Mouse (Mus musculus) limb, embryonic 14.5 days (tissue): Measurements from ENCODE around the gene Rasl10b. TPM values are rescaled to one million over a fixed set of nuclear protein-coding genes. Genes with fewer than 3 reads are reported as not detected.

Source experiments
- ATAC-seq: fragments of 200-750 bp; cut with Nextera tagmentation; 2 replicates; pipeline ENCODE4 v1.8.0; 2017; ENCODE audit warnings: low read depth, moderate number of reproducible peaks, moderate TSS enrichment; ENCODE audit not compliant: low FRiP score
- DNase-seq: peaks from one replicate; pipeline ENCODE4 v3.0.0-alpha.2; 2015; ENCODE audit warnings: low spot score
- H3K27ac ChIP-seq: fragments of 300-500 bp; sonication (generic); replicated peaks from 2 replicates; pipeline ENCODE4 v1.5.1; 2014; ENCODE audit warnings: low read depth, mild to moderate bottlenecking, low read length, moderate library complexity, mixed read lengths
- H3K27me3 ChIP-seq: fragments of 300-500 bp; sonication (generic); 2 replicates; pipeline ENCODE4 v1.6.1; 2014; ENCODE audit warnings: low read length, mixed read lengths; ENCODE audit not compliant: control insufficient read depth, insufficient read depth
- H3K36me3 ChIP-seq: fragments of 300-500 bp; sonication (generic); 2 replicates; pipeline ENCODE4 v1.6.1; 2014; ENCODE audit warnings: mild to moderate bottlenecking, low read length, moderate library complexity, mixed read lengths; ENCODE audit not compliant: control insufficient read depth, insufficient read depth
- H3K4me1 ChIP-seq: fragments of 300-500 bp; sonication (generic); 2 replicates; pipeline ENCODE4 v1.6.1; 2014; ENCODE audit warnings: antibody characterized with exemption, low read length, mixed read lengths; ENCODE audit not compliant: control insufficient read depth, insufficient read depth
- H3K4me2 ChIP-seq: fragments of 300-500 bp; sonication (generic); replicated peaks from 2 replicates; pipeline ENCODE4 v1.6.1; 2014; ENCODE audit warnings: low read depth, mild to moderate bottlenecking, low read length, moderate library complexity; ENCODE audit not compliant: severe bottlenecking
- H3K4me3 ChIP-seq: fragments of 300-500 bp; sonication (generic); replicated peaks from 2 replicates; pipeline ENCODE4 v1.5.1; 2014; ENCODE audit warnings: low read length
- H3K9ac ChIP-seq: fragments of 300-500 bp; sonication (generic); 2 replicates; pipeline ENCODE4 v1.6.1; 2014; ENCODE audit warnings: mild to moderate bottlenecking, low read depth, low read length, moderate library complexity; ENCODE audit not compliant: severe bottlenecking
- H3K9me3 ChIP-seq: fragments of 300-500 bp; sonication (generic); 2 replicates; pipeline ENCODE4 v1.6.1; 2016; ENCODE audit warnings: low read length; ENCODE audit not compliant: control insufficient read depth
- POLR2A ChIP-seq: fragments of 200-500 bp; IDR thresholded peaks from 2 replicates; pipeline ENCODE4 v1.8.0; 2012; ENCODE audit warnings: inconsistent platforms, mild to moderate bottlenecking, moderate library complexity, borderline replicate concordance; ENCODE audit not compliant: insufficient read depth, insufficient read length; ENCODE audit errors: extremely low read depth
- WGBS: fragments of 180-500 bp; shearing (Covaris S2); extraction: QIAGEN DNeasy Blood & Tissue Kit; methylation state at CpG from one replicate; pipeline ENCODE4 v1.1.7; 2014; 5-methylcytosine and 5-hydroxymethylcytosine counted together
- polyA plus RNA-seq, 2 experiments: library from polyadenylated mRNA; depleted of rRNA in 1 of 2; stranded (reverse) in 1 of 2; unstranded in 1 of 2; fragments of >200 nt; fragmentation: Nextera tagmentation in 1 of 2; extraction: Ambion mirVana in 1 of 2; gene quantifications; 2 replicates each; pipeline versions ENCODE4 v1.2.1 to v1.2.3; 2012 to 2014

Rasl10b gene
- polyA plus RNA-seq, 2 experiments: 2.2 to 8.4 TPM

DNA sequence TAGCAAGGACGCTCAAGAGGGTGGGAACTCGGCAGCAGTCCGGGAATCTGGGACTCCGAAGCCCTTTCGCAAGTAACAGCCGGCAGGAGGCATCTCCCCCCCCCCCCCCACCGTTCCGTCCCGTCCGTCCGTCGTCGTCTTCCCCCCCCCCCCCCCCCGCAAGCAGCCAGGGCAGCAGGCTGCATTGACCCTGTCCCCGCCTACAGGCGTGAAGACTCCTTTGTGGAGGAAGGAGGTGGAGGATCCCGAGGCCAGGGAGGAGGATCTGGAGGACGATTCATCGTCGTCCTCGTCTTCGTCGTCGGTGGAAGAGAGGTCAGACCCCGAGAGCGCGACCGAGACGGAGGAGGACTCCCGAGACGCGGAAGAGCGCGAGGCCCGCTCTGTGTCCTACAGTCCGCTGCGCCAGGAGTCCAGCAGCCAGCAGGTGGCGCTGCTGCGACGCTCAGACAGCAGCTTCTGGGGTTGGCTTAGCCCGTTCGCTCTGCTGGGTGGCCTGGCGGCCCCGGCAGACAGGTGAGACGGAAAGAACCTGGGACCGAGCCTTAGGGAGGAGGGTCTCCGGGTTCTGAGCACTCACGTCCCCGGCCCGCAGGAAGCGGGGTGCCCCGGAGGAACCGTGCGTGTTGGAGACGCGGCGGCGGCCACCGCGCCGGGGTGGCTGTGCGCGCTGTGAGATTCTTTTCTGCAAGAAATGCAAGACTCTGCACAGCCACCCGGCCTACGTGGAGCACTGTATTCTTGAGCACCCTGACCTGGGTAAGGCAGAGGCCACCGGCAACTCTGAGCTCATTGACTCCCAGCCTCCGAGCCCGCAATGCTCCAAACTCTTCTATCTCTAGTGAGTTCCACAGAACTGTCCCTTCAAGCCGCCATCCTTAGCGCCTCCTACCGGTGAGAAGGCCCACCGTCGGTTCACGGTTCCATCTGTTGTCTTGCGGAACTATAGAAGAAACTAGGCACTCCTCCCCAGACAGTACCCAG lies 31.4 kb downstream of the Rasl10b start:
- peak overlapping the region; percentile 92 for H3K4me2 ChIP-seq
- H3K4me3 ChIP-seq: peak overlapping the region; percentile 55
- H3K36me3 ChIP-seq: no peaks in the 10 kb centered on the region
- peak; percentile 89 for DNase-seq
- H3K9me3 ChIP-seq: no peaks in the 10 kb centered on the region
- H3K27ac ChIP-seq: no peak overlapping the region
- peaks cover 44% of the 10 kb centered on the region for H3K27me3 ChIP-seq
- no peaks in the 10 kb centered on the region; the same call in 1 of the 2 replicates for H3K4me1 ChIP-seq
- 0 out of 2 replicates have a peak, but pooled peaks have one; percentile 57 for TF ChIP-seq POLR2A
- H3K9ac ChIP-seq: peak overlapping the region; percentile 56
- peak; percentile 93 for ATAC-seq
- under 1% methylated on average over 44 of the region's 75 CpGs for WGBS

DNA sequence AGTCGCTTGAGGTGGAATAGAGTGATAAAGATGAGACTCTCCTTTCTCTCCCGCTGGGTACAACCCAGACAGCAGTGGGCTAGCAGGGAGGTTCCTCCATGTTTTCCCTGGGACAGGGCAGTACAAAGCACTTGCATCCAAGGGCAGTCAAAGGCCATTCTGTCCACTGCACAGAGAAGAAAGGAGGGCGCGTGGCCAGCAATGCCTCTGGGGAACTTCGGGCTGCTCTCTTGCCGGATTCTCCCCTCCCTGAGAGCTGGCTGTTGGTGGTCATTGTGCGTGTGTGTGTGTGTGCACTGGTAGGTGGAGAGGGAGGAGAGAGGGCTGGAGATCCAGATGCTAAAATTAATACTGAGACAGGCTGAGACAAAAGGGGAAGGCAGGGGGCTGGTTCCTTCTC lies 32.3 kb downstream of the Rasl10b start:
- H3K27me3 ChIP-seq: peaks cover 51% of the 10 kb centered on the region
- WGBS: 43% methylated on average over 6 of the region's 7 CpGs
- H3K9ac ChIP-seq: no peak overlapping the region
- H3K9me3 ChIP-seq: no peaks in the 10 kb centered on the region
- no peak overlapping the region for H3K4me2 ChIP-seq
- no peak for ATAC-seq
- no peaks in the 10 kb centered on the region; the same call in 1 of the 2 replicates for H3K4me1 ChIP-seq
- no peak for DNase-seq
- H3K27ac ChIP-seq: no peak overlapping the region
- H3K36me3 ChIP-seq: no peaks in the 10 kb centered on the region
- no peak for TF ChIP-seq POLR2A
- H3K4me3 ChIP-seq: no peak overlapping the region

- Histone ChIP-seq H3K4me1 (no peaks in the 10 kb centered on the region; the same call in 1 of the 2 replicates), H3K9ac (no peak overlapping the region)
Measured at GRCm38 (mm10) chr11:83442596-83443267, 33.8 kb downstream of the Rasl10b start.

GRCm38 (mm10) chr11:83443824-83444223 lies 34.9 kb downstream of the Rasl10b start:
- no peaks in the 10 kb centered on the region for H3K36me3 ChIP-seq
- no peak overlapping the region for H3K9ac ChIP-seq
- no peak overlapping the region for H3K27ac ChIP-seq
- TF ChIP-seq POLR2A: no peak
- ATAC-seq: no peak
- H3K9me3 ChIP-seq: no peaks in the 10 kb centered on the region
- no peak overlapping the region for H3K4me3 ChIP-seq
- 4% methylated on average over 7 of the region's 7 CpGs for WGBS
- DNase-seq: no peak
- H3K27me3 ChIP-seq: peaks cover 56% of the 10 kb centered on the region
- H3K4me2 ChIP-seq: no peak overlapping the region
- H3K4me1 ChIP-seq: peaks cover 4% of the 10 kb centered on the region; the same call in 1 of the 2 replicates

More at GRCm38 (mm10) chr11:83442596-83443267, 33.8 kb downstream of the Rasl10b start:
- H3K27ac ChIP-seq: no peak overlapping the region
- H3K4me2 ChIP-seq: peak overlapping the region; percentile 39
- no peaks in the 10 kb centered on the region for H3K36me3 ChIP-seq
- H3K27me3 ChIP-seq: peaks cover 56% of the 10 kb centered on the region
- ATAC-seq (no peak; the same call in 1 of the 2 replicates), DNase-seq (peak; percentile 85)
- no peak for TF ChIP-seq POLR2A
- H3K9me3 ChIP-seq: no peaks in the 10 kb centered on the region
- 13% methylated on average over 27 of the region's 29 CpGs for WGBS
- peak overlapping the region; percentile 13 for H3K4me3 ChIP-seq

DNA sequence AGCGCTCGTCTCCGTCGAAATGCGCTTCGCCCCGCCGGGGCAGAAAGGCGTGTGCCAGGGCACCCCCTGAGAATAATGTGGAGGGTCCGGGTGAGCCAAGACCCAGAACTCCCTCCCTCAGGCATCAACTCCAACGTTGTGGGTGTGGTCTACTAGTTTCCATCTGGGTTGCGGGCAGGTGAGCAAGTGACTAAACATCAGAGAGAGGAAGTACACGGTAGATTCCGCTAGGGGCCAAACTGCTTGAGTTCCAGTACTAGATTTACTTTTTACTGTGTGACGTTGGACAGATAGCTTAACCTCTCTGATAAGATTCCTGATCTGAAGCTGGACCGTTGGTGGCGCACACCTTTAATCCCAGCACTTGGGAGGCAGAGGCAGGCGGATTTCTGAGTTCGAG lies 36.1 kb downstream of the Rasl10b start:
- no peak for DNase-seq
- H3K27me3 ChIP-seq: peaks cover 56% of the 10 kb centered on the region

More for the DNA sequence above, 36.1 kb downstream of the Rasl10b start:
- H3K4me2 ChIP-seq: peak overlapping the region; percentile 35
- peaks cover 9% of the 10 kb centered on the region; the same call in 1 of the 2 replicates for H3K4me1 ChIP-seq
- H3K4me3 ChIP-seq: peak overlapping the region; percentile 15
- no peak for TF ChIP-seq POLR2A
- 31% methylated on average over 19 of the region's 19 CpGs for WGBS
- H3K9me3 ChIP-seq: no peaks in the 10 kb centered on the region
- no peak overlapping the region for H3K9ac ChIP-seq
- no peak for ATAC-seq
- H3K36me3 ChIP-seq: no peaks in the 10 kb centered on the region
- no peak overlapping the region for H3K27ac ChIP-seq
